Mouse (Mus musculus): Measurements from ENCODE around the gene Dab2ip.

Gene Dab2ip

GRCm38 (mm10) chr2:35659578-35660194 lies 101.6 kb downstream of the Dab2ip start:
- DNase-seq = no peak

- DNase-seq = peak; percentile 21 to 54
Observed at GRCm38 (mm10) chr2:35660953-35661374, 102.9 kb downstream of the Dab2ip start.

- peak; percentile 57 to 60 for DNase-seq
Observed at GRCm38 (mm10) chr2:35661454-35662000, 103.5 kb downstream of the Dab2ip start.

GRCm38 (mm10) chr2:35662001-35662491 lies 104.0 kb downstream of the Dab2ip start:
- peak in 1 of 2 experiments; percentile 29 for DNase-seq

GRCm38 (mm10) chr2:35662738-35663550 lies 104.9 kb downstream of the Dab2ip start:
- no peak for DNase-seq

- DNase-seq = no peak
Observed at GRCm38 (mm10) chr2:35667746-35668145, 109.7 kb downstream of the Dab2ip start.

GRCm38 (mm10) chr2:35669217-35669616 lies 111.2 kb downstream of the Dab2ip start:
- DNase-seq = no peak

GRCm38 (mm10) chr2:35669748-35670147 lies 111.7 kb downstream of the Dab2ip start:
- DNase-seq = no peak

GRCm38 (mm10) chr2:35670300-35670699 lies 112.2 kb downstream of the Dab2ip start:
- DNase-seq = no peak

- DNase-seq = peak; percentile 54 to 74
Observed at GRCm38 (mm10) chr2:35671980-35672910, 114.2 kb downstream of the Dab2ip start.

GRCm38 (mm10) chr2:35673181-35673580 lies 115.1 kb downstream of the Dab2ip start:
- DNase-seq = no peak

GRCm38 (mm10) chr2:35673986-35674385 lies 115.9 kb downstream of the Dab2ip start:
- DNase-seq = no peak

GRCm38 (mm10) chr2:35674431-35674830 lies 116.4 kb downstream of the Dab2ip start:
- no peak for DNase-seq

GRCm38 (mm10) chr2:35676075-35676665 lies 118.1 kb downstream of the Dab2ip start:
- peak; percentile 66 to 72 for DNase-seq

GRCm38 (mm10) chr2:35677855-35678254 lies 119.8 kb downstream of the Dab2ip start:
- DNase-seq = no peak

GRCm38 (mm10) chr2:35678440-35678839 lies 120.4 kb downstream of the Dab2ip start:
- no peak for DNase-seq

GRCm38 (mm10) chr2:35679812-35680672 lies 122.0 kb downstream of the Dab2ip start:
- peak; percentile 49 to 57 for DNase-seq

- DNase-seq = no peak
Observed at GRCm38 (mm10) chr2:35680833-35681232, 122.8 kb downstream of the Dab2ip start.

GRCm38 (mm10) chr2:35684005-35684404 lies 125.9 kb downstream of the Dab2ip start:
- DNase-seq = no peak

- no peak for DNase-seq
Observed at GRCm38 (mm10) chr2:35684735-35685312, 126.8 kb downstream of the Dab2ip start.

- DNase-seq = no peak
Observed at GRCm38 (mm10) chr2:35686104-35686503, 128.0 kb downstream of the Dab2ip start.

Data from kidney, adult 8-10 months (tissue).